ENCODE assay signal across 22 mouse cellular contexts in genomic region chr13:94768460-94769154, GRCm38 (mm10). TPM values are rescaled to one million over a fixed set of nuclear protein-coding genes. Genes with fewer than 3 reads are reported as not detected.
DNase-seq lines count a peak whose midpoint lies in the region; ATAC-seq and TF ChIP-seq lines count a peak whose summit lies in the region.
"Had no signal": no experiment of that assay in that cellular context is flagged by ENCODE, and none has a peak within 500 bp of the region (broad histone marks: within the 10 kb centered on the region; RNA-seq: fewer than 3 reads in every experiment).

No protein-coding gene starts in this region.

- 0 out of 2 replicates have a peak overlapping the region, but pooled peaks have one; percentile 10 for H3K9ac ChIP-seq in heart, embryonic 11.5 days (ENCODE audit: low read depth, low read length)
- no peak overlapping the region for H3K9ac ChIP-seq in limb, embryonic 14.5 days (ENCODE audit: low read depth, low read length, severe bottlenecking)
- H3K9ac ChIP-seq in stomach, postnatal 0 days (ENCODE audit: low read length): no peak overlapping the region
- H3K9ac ChIP-seq: forebrain, embryonic 12.5 days had no signal

- ATAC-seq in heart, embryonic 11.5 days (replicated peaks; ENCODE audit: insufficient number of reproducible peaks, low FRiP score, low TSS enrichment): peak; percentile 63; the same call in 1 of the 2 replicates
- ATAC-seq in limb, embryonic 14.5 days (ENCODE audit: low FRiP score, low read depth): 0 out of 2 replicates have a peak, but pooled peaks have one; percentile 6
- 0 out of 2 replicates have a peak, but pooled peaks have one; percentile 24 for ATAC-seq in stomach, postnatal 0 days (ENCODE audit: low FRiP score, low TSS enrichment)
- ATAC-seq: CD4-positive, CD25-positive, alpha-beta regulatory T cell, adult 4 months; hindbrain, embryonic 16.5 days had no signal

- peak overlapping the region; percentile 77 for H3K27ac ChIP-seq in heart, embryonic 11.5 days (ENCODE audit: low read depth, low read length)
- no peak overlapping the region for H3K27ac ChIP-seq in limb, embryonic 14.5 days (replicated peaks; ENCODE audit: low read depth, low read length)
- no peak overlapping the region for H3K27ac ChIP-seq in limb, embryonic 10.5 days
- no peak overlapping the region for H3K27ac ChIP-seq in stomach, postnatal 0 days (replicated peaks)
- H3K27ac ChIP-seq: forebrain, embryonic 12.5 days; hindbrain, embryonic 10.5 days had no signal

- H3K4me2 ChIP-seq in heart, embryonic 11.5 days: peak overlapping the region; percentile 37
- no peak overlapping the region for H3K4me2 ChIP-seq in limb, embryonic 14.5 days (replicated peaks; ENCODE audit: low read depth, low read length, severe bottlenecking)
- no peak overlapping the region for H3K4me2 ChIP-seq in stomach, postnatal 0 days (replicated peaks; ENCODE audit: low read depth)
- H3K4me2 ChIP-seq: forebrain, embryonic 12.5 days had no signal

- no peaks in the 10 kb centered on the region for H3K9me3 ChIP-seq in heart, embryonic 11.5 days (replicated peaks; ENCODE audit: control insufficient read depth, low read length)
- no peaks in the 10 kb centered on the region for H3K9me3 ChIP-seq in limb, embryonic 14.5 days (ENCODE audit: control insufficient read depth, low read length)
- no peaks in the 10 kb centered on the region for H3K9me3 ChIP-seq in limb, embryonic 10.5 days (replicated peaks)
- no peaks in the 10 kb centered on the region for H3K9me3 ChIP-seq in stomach, postnatal 0 days (ENCODE audit: control insufficient read depth, low read length)
- H3K9me3 ChIP-seq: forebrain, embryonic 12.5 days; hindbrain, embryonic 10.5 days had no signal

- peaks cover 15% of the 10 kb centered on the region for H3K4me1 ChIP-seq in heart, embryonic 11.5 days (ENCODE audit: control insufficient read depth, insufficient read depth, low read length)
- no peaks in the 10 kb centered on the region for H3K4me1 ChIP-seq in limb, embryonic 14.5 days (ENCODE audit: control insufficient read depth, insufficient read depth, low read length)
- H3K4me1 ChIP-seq in limb, embryonic 10.5 days: no peaks in the 10 kb centered on the region
- H3K4me1 ChIP-seq in stomach, postnatal 0 days (replicated peaks; ENCODE audit: control insufficient read depth, insufficient read depth): no peaks in the 10 kb centered on the region
- H3K4me1 ChIP-seq: forebrain, embryonic 12.5 days; hindbrain, embryonic 10.5 days had no signal

- TF ChIP-seq POLR2A in limb, embryonic 14.5 days (IDR thresholded peaks at IDR 0.05; ENCODE audit: borderline replicate concordance, extremely low read depth, insufficient read depth, insufficient read length): no peak

- WGBS in heart, embryonic 11.5 days (ENCODE audit: insufficient replicate concordance): 20% methylated on average over 3 of the region's 3 CpGs
- 72% methylated on average over 3 of the region's 3 CpGs for WGBS in limb, embryonic 14.5 days
- WGBS in limb, embryonic 10.5 days: 86% methylated on average over 3 of the region's 3 CpGs
- 51% methylated on average over 3 of the region's 3 CpGs for WGBS in stomach, postnatal 0 days

- H3K4me3 ChIP-seq in heart, embryonic 11.5 days (ENCODE audit: low read depth, low read length): no peak overlapping the region
- H3K4me3 ChIP-seq in limb, embryonic 14.5 days (replicated peaks; ENCODE audit: low read length): no peak overlapping the region
- H3K4me3 ChIP-seq in limb, embryonic 10.5 days: no peak overlapping the region
- no peak overlapping the region for H3K4me3 ChIP-seq in stomach, postnatal 0 days (ENCODE audit: low read depth, low read length)
- H3K4me3 ChIP-seq: forebrain, embryonic 12.5 days; hindbrain, embryonic 10.5 days had no signal

- no peak for TF ChIP-seq EP300 in stomach, postnatal 0 days (optimal IDR thresholded peaks at IDR 0.05)

- TF ChIP-seq CTCF in stomach, postnatal 0 days (IDR thresholded peaks at IDR 0.05; ENCODE audit: low read depth): no peak

- no peaks in the 10 kb centered on the region for H3K27me3 ChIP-seq in heart, embryonic 11.5 days (ENCODE audit: control insufficient read depth, insufficient read depth, low read length)
- H3K27me3 ChIP-seq in limb, embryonic 14.5 days (ENCODE audit: control insufficient read depth, insufficient read depth, low read length): no peaks in the 10 kb centered on the region
- no peaks in the 10 kb centered on the region for H3K27me3 ChIP-seq in limb, embryonic 10.5 days (ENCODE audit: low read depth, poor library complexity, severe bottlenecking)
- H3K27me3 ChIP-seq in stomach, postnatal 0 days (ENCODE audit: control insufficient read depth, insufficient read depth, low read length): no peaks in the 10 kb centered on the region
- H3K27me3 ChIP-seq: forebrain, embryonic 12.5 days had no signal

- H3K36me3 ChIP-seq in heart, embryonic 11.5 days (ENCODE audit: control insufficient read depth, insufficient read depth, low read length): no peaks in the 10 kb centered on the region
- no peaks in the 10 kb centered on the region for H3K36me3 ChIP-seq in limb, embryonic 14.5 days (ENCODE audit: control insufficient read depth, insufficient read depth, low read length)
- no peaks in the 10 kb centered on the region for H3K36me3 ChIP-seq in limb, embryonic 10.5 days
- no peaks in the 10 kb centered on the region for H3K36me3 ChIP-seq in stomach, postnatal 0 days (ENCODE audit: control insufficient read depth, insufficient read depth, low read length)
- H3K36me3 ChIP-seq: forebrain, embryonic 12.5 days; hindbrain, embryonic 10.5 days had no signal

- no peak for DNase-seq in heart, adult 8-10 months (ENCODE audit: low spot score)
- DNase-seq in limb, embryonic 14.5 days (ENCODE audit: low spot score): no peak
- DNase-seq in limb, embryonic 10.5 days (ENCODE audit: low spot score): no peak
- peak; percentile 17 for DNase-seq in heart, postnatal 4 days
- no peak for DNase-seq in stomach, postnatal 0 days (ENCODE audit: low spot score)
- no peak for DNase-seq in lung, postnatal 14 days
- DNase-seq: adrenal gland, adult 2 months; cerebellum, adult 11 months; cerebellum, postnatal 10 days; gastrocnemius, postnatal 36 days; kidney, adult 18-20 months; kidney, postnatal 4 days; liver; lung, adult 2 months; lung, postnatal 36 days; midbrain, embryonic 14.5 days; thymus, postnatal 14 days had no signal

RNA-seq across cellular contexts. Expression of gene Tbca, which starts 20.1 kb away (rescaled TPM):
- polyA plus RNA-seq in heart, embryonic 11.5 days (2014; fragmentation: Nextera tagmentation; extraction: Ambion mirVana): 258 and 260 TPM in 2 replicates
- 100 to 1,000 TPM; 105 to 118 (median 113) TPM for total RNA-seq in heart, adult 8-10 months (2022)
- polyA plus RNA-seq in limb, embryonic 14.5 days (2012; rRNA removed): 154 and 408 TPM in 2 replicates
- 242 and 250 TPM in 2 replicates for polyA plus RNA-seq in limb, embryonic 14.5 days (2014; fragmentation: Nextera tagmentation; extraction: Ambion mirVana)
- polyA plus RNA-seq in limb, embryonic 10.5 days (2016; fragmentation: Nextera tagmentation; extraction: Ambion mirVana): 274 and 297 TPM in 2 replicates
- total RNA-seq in heart, postnatal 4 days (2021): 100 to 1,000 TPM; 205 to 216 TPM
- 211 and 217 TPM in 2 replicates for polyA plus RNA-seq in stomach, postnatal 0 days (2015; fragmentation: Nextera tagmentation; extraction: Ambion mirVana)

Comparison
In these comparisons a context has a peak if more than half of its experiments do, and no peak if none do; other contexts are left out.
1. ATAC-seq: peak in every context shown above with its lines; median percentile 63 in heart, embryonic 11.5 days; 24 in stomach, postnatal 0 days; 6 in limb, embryonic 14.5 days.